Mouse (Mus musculus): ENCODE results near the gene Arhgef7. TPM values are rescaled to one million over a fixed set of nuclear protein-coding genes. Genes with fewer than 3 reads are reported as not detected.

Arhgef7 gene
- total RNA-seq, 2 experiments from 2014 or later: 107 to 114 TPM

GRCm38 (mm10) chr8:11794956-11795355, 67.4 kb downstream of the Arhgef7 start:
- no peak for DNase-seq (ENCODE audit: low spot score in 2 of 2)

DNA sequence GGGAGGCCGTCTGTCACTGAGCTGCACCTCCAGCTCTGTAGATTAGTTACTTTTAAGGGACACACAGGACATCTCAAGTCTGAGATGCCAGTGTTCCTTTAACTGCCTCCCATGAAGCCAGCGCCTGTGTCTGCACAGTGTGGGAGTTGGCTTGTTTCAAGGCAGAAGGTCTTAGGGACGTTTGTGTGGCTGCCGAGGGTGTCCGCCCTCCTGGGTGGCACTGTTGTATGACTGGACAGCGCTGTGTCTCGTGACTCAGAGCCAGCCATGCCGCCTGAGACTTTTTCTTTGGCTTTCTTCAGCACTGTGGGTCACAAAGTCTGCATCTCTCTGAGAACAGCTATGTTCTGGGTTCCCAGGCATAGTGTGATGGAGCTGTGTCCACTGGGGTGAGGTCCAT, 69.6 kb downstream of the Arhgef7 start:
- DNase-seq (ENCODE audit: low spot score in 2 of 2): no peak

- DNase-seq (ENCODE audit: low spot score in 2 of 2): no peak
Measured at GRCm38 (mm10) chr8:11797729-11798479, 70.4 kb downstream of the Arhgef7 start.

- no peak for DNase-seq (ENCODE audit: low spot score in 2 of 2)
Measured at GRCm38 (mm10) chr8:11798480-11798867, 71.0 kb downstream of the Arhgef7 start.

GRCm38 (mm10) chr8:11799098-11799497, 71.6 kb downstream of the Arhgef7 start:
- no peak for DNase-seq (ENCODE audit: low spot score in 2 of 2)

- no peak for DNase-seq (ENCODE audit: low spot score in 2 of 2)
Measured at GRCm38 (mm10) chr8:11800481-11800880, 73.0 kb downstream of the Arhgef7 start.

- no peak for DNase-seq (ENCODE audit: low spot score in 2 of 2)
Measured at GRCm38 (mm10) chr8:11801571-11801970, 74.0 kb downstream of the Arhgef7 start.

GRCm38 (mm10) chr8:11804914-11805313, 77.4 kb downstream of the Arhgef7 start:
- no peak for DNase-seq (ENCODE audit: low spot score in 2 of 2)

DNA sequence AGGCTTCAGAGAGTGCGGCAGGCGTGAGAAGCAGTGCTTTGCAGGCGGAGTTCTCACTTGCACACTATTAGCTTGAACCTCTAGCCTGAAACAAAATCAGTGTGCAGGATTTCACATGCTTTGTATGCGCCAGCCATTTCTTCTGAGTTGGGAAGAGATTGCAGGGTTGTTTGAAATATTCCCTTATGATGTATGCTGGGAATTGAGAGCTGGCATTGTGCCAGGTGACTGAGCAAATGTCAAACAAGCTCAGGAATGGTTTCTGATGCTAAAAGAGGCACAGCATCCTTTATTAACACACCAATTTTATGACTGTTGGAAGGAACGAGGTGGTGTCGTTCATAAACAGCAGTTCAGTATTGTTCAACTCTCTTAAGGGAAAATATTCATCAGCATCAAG, 78.7 kb downstream of the Arhgef7 start:
- DNase-seq (ENCODE audit: low spot score in 2 of 2): no peak

GRCm38 (mm10) chr8:11807361-11807760, 79.8 kb downstream of the Arhgef7 start:
- DNase-seq (ENCODE audit: low spot score in 2 of 2): no peak

DNA sequence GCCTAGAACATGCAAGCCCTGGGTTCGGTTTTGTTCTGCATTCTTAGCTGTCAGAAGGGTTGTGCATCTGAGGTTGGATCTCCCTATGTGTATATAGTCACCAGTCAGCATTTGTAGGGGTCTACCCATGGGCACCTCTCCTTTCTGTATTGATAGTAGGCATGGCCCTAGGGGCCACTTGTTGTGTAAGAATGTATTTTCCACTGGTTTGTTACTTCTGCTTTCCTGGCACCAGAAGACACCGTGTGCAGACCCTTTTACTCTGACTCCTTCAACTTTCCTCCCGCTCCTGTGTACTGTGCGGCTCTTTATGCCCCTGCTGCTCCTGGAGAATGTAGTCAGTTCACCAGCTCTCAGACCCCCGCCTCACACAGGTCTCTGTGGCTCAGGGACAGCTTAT, 80.5 kb downstream of the Arhgef7 start:
- no peak for DNase-seq (ENCODE audit: low spot score in 2 of 2)

DNA sequence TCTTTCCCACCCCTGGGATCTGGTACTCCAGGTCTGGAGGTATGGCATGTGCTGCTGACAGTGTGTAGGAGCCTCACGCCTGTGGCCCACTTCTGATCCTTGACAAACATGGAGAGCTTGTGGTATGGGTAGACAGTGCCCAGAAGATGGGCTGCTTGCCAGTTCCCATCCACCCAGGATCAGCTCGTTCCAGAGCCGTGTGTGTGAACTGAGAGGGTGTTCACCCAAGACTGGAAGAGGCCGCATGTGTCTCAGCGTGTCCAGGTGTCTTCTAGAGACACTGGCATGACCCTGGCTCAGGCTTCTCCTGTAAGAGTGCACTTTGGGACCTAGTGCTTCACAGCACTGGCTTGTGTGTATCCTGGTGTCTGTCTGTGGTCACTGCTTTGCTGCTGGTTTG, 82.9 kb downstream of the Arhgef7 start:
- DNase-seq (ENCODE audit: low spot score in 2 of 2): no peak

DNA sequence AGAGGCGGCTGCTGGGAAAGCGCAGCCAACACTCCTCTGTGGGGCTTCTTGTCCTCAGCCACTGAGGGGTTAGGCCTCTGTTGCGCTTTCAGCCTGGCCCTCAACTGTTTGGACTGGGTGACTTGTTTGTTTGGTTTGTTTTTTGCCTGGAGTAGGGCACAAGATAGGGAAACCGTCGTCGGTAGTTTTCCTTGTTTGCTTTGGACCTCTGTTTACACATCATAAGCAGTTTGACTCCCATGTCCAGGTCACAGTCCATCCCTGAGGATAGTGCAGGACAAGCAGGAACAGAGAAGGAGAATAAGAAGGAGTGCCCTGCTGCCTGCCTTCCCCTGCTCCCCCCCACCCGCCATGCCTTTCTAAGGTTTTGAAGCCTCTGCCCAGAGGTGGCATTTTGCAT, 86.3 kb downstream of the Arhgef7 start:
- no peak for DNase-seq (ENCODE audit: low spot score in 2 of 2)

DNA sequence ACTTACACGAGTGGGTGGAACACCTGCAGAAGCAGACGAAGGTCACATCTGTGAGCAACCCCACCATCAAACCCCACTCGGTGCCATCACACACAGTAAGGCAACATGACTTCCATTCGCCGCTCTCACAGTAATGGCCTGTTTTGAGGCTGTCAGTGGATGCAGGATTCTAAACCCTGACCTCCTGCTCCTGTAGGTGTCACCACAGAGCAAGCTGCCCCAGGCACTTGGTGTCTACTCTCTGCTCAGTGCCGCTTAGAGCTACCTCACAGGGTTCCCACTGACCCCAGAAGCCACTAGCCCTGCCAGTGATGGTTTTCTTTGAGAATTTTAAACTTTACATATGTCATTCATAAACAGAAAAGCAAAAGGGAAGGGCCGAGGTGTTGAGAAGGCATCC, 87.7 kb downstream of the Arhgef7 start:
- DNase-seq (ENCODE audit: low spot score in 2 of 2): no peak

GRCm38 (mm10) chr8:11820136-11820535, 92.6 kb downstream of the Arhgef7 start:
- DNase-seq (ENCODE audit: low spot score in 2 of 2): no peak

DNA sequence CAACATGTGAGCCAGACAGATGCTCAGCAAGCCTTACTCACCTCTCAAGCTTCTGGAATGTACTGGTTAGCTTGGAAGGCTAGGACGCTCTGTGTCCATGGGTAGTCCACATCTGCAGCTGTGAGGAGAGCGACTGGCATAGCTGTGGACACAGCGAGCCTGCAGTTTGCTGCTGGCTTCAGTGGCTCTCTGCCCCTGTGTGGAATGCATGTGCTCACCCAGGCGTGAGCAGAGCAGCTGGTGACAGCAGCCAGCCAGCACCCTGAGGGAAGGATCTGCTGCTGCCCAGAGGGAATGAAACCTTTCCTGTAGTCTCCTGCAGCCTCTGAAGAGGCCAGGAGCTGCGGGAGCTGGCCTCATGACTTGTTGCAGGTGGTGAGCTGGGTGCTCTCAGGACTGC, 93.0 kb downstream of the Arhgef7 start:
- no peak for DNase-seq (ENCODE audit: low spot score in 2 of 2)

- no peak for DNase-seq (ENCODE audit: low spot score in 2 of 2)
Measured at GRCm38 (mm10) chr8:11821451-11822206, 94.1 kb downstream of the Arhgef7 start.

- no peak for DNase-seq (ENCODE audit: low spot score in 2 of 2)
Measured at GRCm38 (mm10) chr8:11822550-11823060, 95.1 kb downstream of the Arhgef7 start.

- DNase-seq (ENCODE audit: low spot score in 2 of 2): no peak
Measured at GRCm38 (mm10) chr8:11825756-11826155, 98.2 kb downstream of the Arhgef7 start.

- no peak for DNase-seq (ENCODE audit: low spot score in 2 of 2)
Measured at GRCm38 (mm10) chr8:11827312-11827711, 99.8 kb downstream of the Arhgef7 start.

DNA sequence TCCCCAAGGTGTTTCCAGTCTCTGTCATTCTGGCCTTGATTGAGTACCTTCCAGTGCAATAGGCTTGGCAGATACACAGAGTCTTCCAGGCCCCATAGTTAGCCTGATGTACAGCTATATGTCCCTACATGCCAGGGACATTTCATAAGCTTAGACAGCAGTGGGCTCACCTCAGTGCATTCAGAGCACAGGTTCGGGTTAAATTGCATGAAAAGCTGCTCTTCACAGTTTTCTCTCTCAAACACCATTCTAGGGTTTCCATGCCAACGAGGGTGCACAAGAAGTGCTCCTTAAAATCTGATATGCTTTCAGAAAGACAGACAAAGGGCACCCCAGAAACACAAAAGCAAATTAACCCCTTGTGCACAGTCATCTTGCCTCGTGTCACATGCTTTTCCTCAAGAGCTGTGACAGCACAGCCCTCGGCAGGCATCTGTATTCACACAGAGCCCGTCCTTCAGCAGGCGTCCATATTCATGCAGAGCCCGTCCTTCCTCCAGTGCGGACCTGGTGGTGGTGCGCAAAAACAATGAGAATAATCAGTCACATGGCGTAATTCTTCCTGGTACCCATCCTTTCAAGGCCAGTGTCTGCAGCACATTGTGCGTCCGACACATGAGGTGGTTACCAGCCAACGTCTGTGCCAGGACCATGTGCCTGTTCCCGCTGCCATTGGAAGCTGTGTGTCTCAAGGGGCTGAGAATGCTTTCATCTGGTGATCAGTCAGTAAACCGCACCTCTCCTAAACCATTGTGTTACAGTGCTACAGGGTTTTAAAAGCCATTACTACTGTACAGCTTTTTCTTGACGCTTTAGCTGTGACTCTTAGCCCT, 102.9 kb downstream of the Arhgef7 start:
- DNase-seq (ENCODE audit: low spot score in 2 of 2): no peak

GRCm38 (mm10) chr8:11831174-11831573, 103.7 kb downstream of the Arhgef7 start:
- no peak for DNase-seq (ENCODE audit: low spot score in 2 of 2)
